Mouse (Mus musculus): ENCODE data around the gene Cdk5r2.

DNA sequence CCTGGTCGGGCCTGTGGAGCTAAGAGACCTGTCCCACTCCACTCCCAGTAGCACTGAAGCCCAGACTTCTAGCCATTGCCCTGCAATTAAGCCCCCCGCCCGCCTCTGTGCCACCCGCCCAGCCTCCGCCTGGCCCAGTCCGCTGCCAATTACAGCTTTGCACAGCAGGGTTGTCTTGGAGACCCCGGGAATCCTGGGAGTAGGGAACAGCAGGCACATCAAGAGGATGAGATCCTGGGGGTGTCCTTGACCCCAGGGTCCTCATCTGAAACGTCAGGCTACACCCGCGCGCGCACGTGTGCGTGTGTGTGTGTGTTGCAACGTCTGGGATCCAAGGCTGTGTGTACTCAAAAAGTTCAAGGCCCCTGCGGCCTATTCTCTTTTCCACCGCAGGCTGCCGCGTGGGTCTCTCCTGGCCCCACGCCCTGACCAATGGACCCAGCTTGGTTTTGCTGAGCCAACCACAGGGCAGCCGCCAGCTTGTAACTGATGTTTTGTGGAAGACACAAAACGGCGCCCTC is 47.1 kb upstream of the Cdk5r2 start:
- TF ChIP-seq CTCF (IDR thresholded peaks at IDR 0.05; ENCODE audit: low read depth, low read length): no peak
- no peak for TF ChIP-seq POLR2A (IDR thresholded peaks at IDR 0.05; ENCODE audit: insufficient read depth, low read length)
- TF ChIP-seq EP300 (IDR thresholded peaks at IDR 0.05; ENCODE audit: insufficient read depth, low read depth, low read length): no peak
